Mouse (Mus musculus): ENCODE measurements at regions not wholly inside any gene's neighbourhood (a gene's known extent, or its start where the extent isn't known, plus 50 kb on each side); places are given as distances from the start of the nearest gene placed in this dataset.

GRCm38 (mm10) chr10:117446776-117447175, 67.0 kb upstream of the Cpsf6 start:
- TF ChIP-seq CTCF (IDR thresholded peaks at IDR 0.05; ENCODE audit: borderline replicate concordance, insufficient read depth, low read length) (no peak), POLR2A (IDR thresholded peaks at IDR 0.05; ENCODE audit: low read depth, low read length) (no peak)
